Comparison of ENCODE assay signal across 10 mouse cellular contexts in the genomic region with DNA sequence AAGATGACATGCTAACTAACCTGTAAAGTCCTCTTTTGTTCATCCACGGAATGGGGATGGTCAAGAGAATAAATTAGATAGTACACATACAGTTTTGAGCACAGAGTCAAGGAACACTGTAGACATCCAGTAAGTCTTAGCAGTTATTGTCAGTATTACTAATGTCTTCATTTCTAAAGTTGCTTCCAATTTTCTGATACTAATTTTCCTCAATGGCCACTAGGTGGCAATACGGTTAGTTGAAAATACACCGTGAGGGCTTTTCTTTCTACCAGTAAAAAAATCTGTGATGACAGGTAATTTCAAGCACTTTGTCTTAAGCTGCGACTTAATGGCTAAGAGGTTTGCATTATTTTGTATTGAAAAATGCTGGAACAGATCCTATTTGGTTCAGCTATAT.
A peak's percentile ranks its signal among the peaks of the same experiment; 100 is the strongest.
DNase-seq lines count a peak whose midpoint lies in the region; ATAC-seq lines count a peak whose summit lies in the region.
"Had no signal": no experiment of that assay in that cellular context is flagged by ENCODE, and none has a peak within 500 bp of the region (broad histone marks: within the 10 kb centered on the region; RNA-seq: fewer than 3 reads in every experiment).

No protein-coding gene starts in this region.

- ATAC-seq in hindbrain, embryonic 14.5 days (ENCODE audit: low FRiP score) = peak; percentile 51; the same call in 1 of the 2 replicates
- peak; percentile 32 for ATAC-seq in inflammation-experienced regulatory T-cells, adult 6 months
- ATAC-seq: intestine, embryonic 15.5 days had no signal

- no peaks in the 10 kb centered on the region for H3K4me1 ChIP-seq in hindbrain, embryonic 14.5 days (replicated peaks; ENCODE audit: control insufficient read depth, insufficient read depth, low read length)
- no peaks in the 10 kb centered on the region for H3K4me1 ChIP-seq in hindbrain, embryonic 10.5 days (replicated peaks)
- H3K4me1 ChIP-seq: intestine, embryonic 15.5 days had no signal

- WGBS in hindbrain, embryonic 14.5 days = 20% methylated on average over 4 of the region's 4 CpGs
- 30% methylated on average over 4 of the region's 4 CpGs for WGBS in hindbrain, embryonic 10.5 days

- no peaks in the 10 kb centered on the region for H3K27me3 ChIP-seq in hindbrain, embryonic 14.5 days (ENCODE audit: control insufficient read depth, insufficient read depth, low read length)
- no peaks in the 10 kb centered on the region for H3K27me3 ChIP-seq in hindbrain, embryonic 10.5 days (ENCODE audit: insufficient read depth, poor library complexity, severe bottlenecking)
- H3K27me3 ChIP-seq: intestine, embryonic 15.5 days had no signal

- H3K4me2 ChIP-seq in hindbrain, embryonic 14.5 days (replicated peaks) = no peak overlapping the region
- H3K4me2 ChIP-seq: intestine, embryonic 15.5 days had no signal

- DNase-seq in hindbrain, embryonic 14.5 days (ENCODE audit: low spot score) = peak; percentile 76
- no peak for DNase-seq in hindbrain, embryonic 10.5 days (ENCODE audit: low spot score)
- peak; percentile 40 for DNase-seq in CD4-positive helper T cell, adult 2 months (ENCODE audit: low read depth, low spot score)
- peak; percentile 18 for DNase-seq in R1 (ENCODE audit: low read depth, low spot score)
- no peak for DNase-seq in Muller cell, postnatal 12 days (ENCODE audit: inconsistent ontology term)
- no peak for DNase-seq in urinary bladder, postnatal 25 days (ENCODE audit: low spot score)
- no peak for DNase-seq in gastrocnemius, adult 18-20 months (ENCODE audit: low spot score)
- DNase-seq: adrenal gland, postnatal 14 days had no signal

- H3K9me3 ChIP-seq in hindbrain, embryonic 14.5 days (ENCODE audit: control insufficient read depth, low read length) = no peaks in the 10 kb centered on the region
- H3K9me3 ChIP-seq in hindbrain, embryonic 10.5 days = no peaks in the 10 kb centered on the region
- H3K9me3 ChIP-seq: intestine, embryonic 15.5 days had no signal

- H3K27ac ChIP-seq in hindbrain, embryonic 14.5 days = no peak overlapping the region
- H3K27ac ChIP-seq in hindbrain, embryonic 10.5 days = no peak overlapping the region
- H3K27ac ChIP-seq: intestine, embryonic 15.5 days had no signal

- no peak overlapping the region for H3K4me3 ChIP-seq in hindbrain, embryonic 14.5 days (replicated peaks; ENCODE audit: low read length)
- no peak overlapping the region for H3K4me3 ChIP-seq in hindbrain, embryonic 10.5 days
- H3K4me3 ChIP-seq: intestine, embryonic 15.5 days had no signal

- H3K9ac ChIP-seq in hindbrain, embryonic 14.5 days = no peak overlapping the region
- H3K9ac ChIP-seq: intestine, embryonic 15.5 days had no signal

- H3K36me3 ChIP-seq in hindbrain, embryonic 14.5 days (replicated peaks; ENCODE audit: control insufficient read depth, insufficient read depth) = no peaks in the 10 kb centered on the region
- no peaks in the 10 kb centered on the region for H3K36me3 ChIP-seq in hindbrain, embryonic 10.5 days
- H3K36me3 ChIP-seq: intestine, embryonic 15.5 days had no signal

Comparison
In these comparisons a context has a peak if more than half of its experiments do, and no peak if none do; other contexts are left out.
1. DNase-seq: peak in hindbrain, embryonic 14.5 days (single experiment), CD4-positive helper T cell, adult 2 months (single experiment) and R1 (single experiment); none in hindbrain, embryonic 10.5 days (single experiment), Muller cell, postnatal 12 days (single experiment), urinary bladder, postnatal 25 days (single experiment) and gastrocnemius, adult 18-20 months (single experiment).